Comparison of ENCODE assay signal across 9 mouse cellular contexts in genomic region chr4:150230460-150231407, GRCm38 (mm10). TPM values are rescaled to one million over a fixed set of nuclear protein-coding genes. Genes with fewer than 3 reads are reported as not detected.
A peak's percentile ranks its signal among the peaks of the same experiment; 100 is the strongest.
DNase-seq lines count a peak whose midpoint lies in the region; ATAC-seq and TF ChIP-seq lines count a peak whose summit lies in the region.
"Had no signal": no experiment of that assay in that cellular context is flagged by ENCODE, and none has a peak within 500 bp of the region (broad histone marks: within the 10 kb centered on the region; RNA-seq: fewer than 3 reads in every experiment).

No protein-coding gene starts in this region.

- H3K27ac ChIP-seq in forebrain, embryonic 10.5 days, result peak overlapping the region; percentile 75
- H3K27ac ChIP-seq in forebrain, postnatal 0 days (ENCODE audit: low read depth, low read length), result no peak overlapping the region
- peak overlapping the region; percentile 25; the same call in 1 of the 2 replicates for H3K27ac ChIP-seq in midbrain, embryonic 12.5 days (replicated peaks)
- H3K27ac ChIP-seq in midbrain, embryonic 16.5 days (ENCODE audit: low read length), result no peak overlapping the region
- H3K27ac ChIP-seq in neural tube, embryonic 11.5 days (ENCODE audit: low read depth, low read length), result peak overlapping the region; percentile 58
- H3K27ac ChIP-seq in intestine, embryonic 15.5 days, result no peak overlapping the region

- no peaks in the 10 kb centered on the region for H3K36me3 ChIP-seq in forebrain, embryonic 10.5 days (replicated peaks)
- H3K36me3 ChIP-seq in forebrain, postnatal 0 days (ENCODE audit: insufficient read depth), result no peaks in the 10 kb centered on the region
- H3K36me3 ChIP-seq in midbrain, embryonic 12.5 days, result no peaks in the 10 kb centered on the region
- no peaks in the 10 kb centered on the region for H3K36me3 ChIP-seq in midbrain, embryonic 16.5 days (ENCODE audit: control insufficient read depth, insufficient read depth, low read length)
- no peaks in the 10 kb centered on the region for H3K36me3 ChIP-seq in neural tube, embryonic 11.5 days (ENCODE audit: control insufficient read depth, insufficient read depth, low read length)
- no peaks in the 10 kb centered on the region for H3K36me3 ChIP-seq in intestine, embryonic 15.5 days

- H3K9me3 ChIP-seq in forebrain, embryonic 10.5 days, result no peaks in the 10 kb centered on the region
- H3K9me3 ChIP-seq in forebrain, postnatal 0 days (ENCODE audit: low read length), result no peaks in the 10 kb centered on the region
- no peaks in the 10 kb centered on the region for H3K9me3 ChIP-seq in midbrain, embryonic 12.5 days
- H3K9me3 ChIP-seq in midbrain, embryonic 16.5 days (replicated peaks; ENCODE audit: control insufficient read depth, low read length, poor library complexity, severe bottlenecking), result no peaks in the 10 kb centered on the region
- H3K9me3 ChIP-seq in neural tube, embryonic 11.5 days (ENCODE audit: control insufficient read depth, low read length), result no peaks in the 10 kb centered on the region
- H3K9me3 ChIP-seq in intestine, embryonic 15.5 days, result no peaks in the 10 kb centered on the region

- no peak overlapping the region for H3K4me2 ChIP-seq in forebrain, postnatal 0 days (ENCODE audit: low read depth)
- peak overlapping the region; percentile 2; the same call in 1 of the 2 replicates for H3K4me2 ChIP-seq in midbrain, embryonic 12.5 days (replicated peaks)
- H3K4me2 ChIP-seq in midbrain, embryonic 16.5 days (ENCODE audit: low read length), result no peak overlapping the region
- H3K4me2 ChIP-seq in neural tube, embryonic 11.5 days (ENCODE audit: low read depth), result 0 out of 2 replicates have a peak overlapping the region, but pooled peaks have one; percentile 1
- no peak overlapping the region for H3K4me2 ChIP-seq in intestine, embryonic 15.5 days (replicated peaks)

- ATAC-seq in forebrain, postnatal 0 days, result no peak
- no peak for ATAC-seq in midbrain, embryonic 12.5 days (ENCODE audit: low FRiP score, low read depth)
- ATAC-seq in midbrain, embryonic 16.5 days, result no peak
- no peak for ATAC-seq in neural tube, embryonic 11.5 days (ENCODE audit: insufficient read depth, low FRiP score, low TSS enrichment)
- no peak for ATAC-seq in intestine, embryonic 15.5 days

- peaks cover 73% of the 10 kb centered on the region for H3K4me1 ChIP-seq in forebrain, embryonic 10.5 days
- no peaks in the 10 kb centered on the region for H3K4me1 ChIP-seq in forebrain, postnatal 0 days (ENCODE audit: insufficient read depth)
- H3K4me1 ChIP-seq in midbrain, embryonic 12.5 days, result peaks cover 46% of the 10 kb centered on the region
- H3K4me1 ChIP-seq in midbrain, embryonic 16.5 days (ENCODE audit: control insufficient read depth, insufficient read depth, low read length), result peaks cover 12% of the 10 kb centered on the region
- H3K4me1 ChIP-seq in neural tube, embryonic 11.5 days (ENCODE audit: control insufficient read depth, insufficient read depth, low read length), result peaks cover 32% of the 10 kb centered on the region
- peaks cover 18% of the 10 kb centered on the region for H3K4me1 ChIP-seq in intestine, embryonic 15.5 days (replicated peaks)

- no peak for TF ChIP-seq CTCF in forebrain, postnatal 0 days (IDR thresholded peaks at IDR 0.05; ENCODE audit: low read depth)

- peak; percentile 37 for DNase-seq in forebrain, embryonic 10.5 days (ENCODE audit: extremely low spot score, low spot score)
- DNase-seq in forebrain, postnatal 0 days, result no peak
- peak; percentile 88 to 92 for DNase-seq in kidney, adult 8-10 months
- DNase-seq in neural tube, embryonic 11.5 days (ENCODE audit: low spot score), result no peak
- DNase-seq in spleen, postnatal 4 days (ENCODE audit: low spot score in 2 of 2), result no peak

- peaks cover 24% of the 10 kb centered on the region for H3K27me3 ChIP-seq in forebrain, embryonic 10.5 days (ENCODE audit: poor library complexity, severe bottlenecking)
- H3K27me3 ChIP-seq in forebrain, postnatal 0 days (ENCODE audit: insufficient read depth, low read length), result no peaks in the 10 kb centered on the region
- H3K27me3 ChIP-seq in midbrain, embryonic 12.5 days, result 0 out of 2 replicates have a peak, but pooled peaks cover 13% of the 10 kb centered on the region
- H3K27me3 ChIP-seq in midbrain, embryonic 16.5 days (ENCODE audit: control insufficient read depth, insufficient read depth, low read depth, low read length), result no peaks in the 10 kb centered on the region
- no peaks in the 10 kb centered on the region for H3K27me3 ChIP-seq in neural tube, embryonic 11.5 days (ENCODE audit: control insufficient read depth, insufficient read depth, low read length)
- H3K27me3 ChIP-seq in intestine, embryonic 15.5 days (replicated peaks), result no peaks in the 10 kb centered on the region
- H3K27me3 ChIP-seq: CH12.LX had no signal

- no peak overlapping the region for H3K9ac ChIP-seq in forebrain, postnatal 0 days
- H3K9ac ChIP-seq in midbrain, embryonic 12.5 days (replicated peaks), result no peak overlapping the region
- H3K9ac ChIP-seq in midbrain, embryonic 16.5 days (ENCODE audit: low read depth, low read length), result no peak overlapping the region
- peak overlapping the region; percentile 18; the same call in 1 of the 2 replicates for H3K9ac ChIP-seq in neural tube, embryonic 11.5 days (ENCODE audit: low read length)
- no peak overlapping the region for H3K9ac ChIP-seq in intestine, embryonic 15.5 days

- peak overlapping the region; percentile 15; the same call in 1 of the 2 replicates for H3K4me3 ChIP-seq in forebrain, embryonic 10.5 days
- no peak overlapping the region for H3K4me3 ChIP-seq in forebrain, postnatal 0 days (ENCODE audit: low read depth, low read length)
- no peak overlapping the region for H3K4me3 ChIP-seq in midbrain, embryonic 12.5 days
- no peak overlapping the region for H3K4me3 ChIP-seq in midbrain, embryonic 16.5 days (ENCODE audit: low read depth, low read length)
- H3K4me3 ChIP-seq in neural tube, embryonic 11.5 days (ENCODE audit: low read depth, low read length), result no peak overlapping the region
- no peak overlapping the region for H3K4me3 ChIP-seq in intestine, embryonic 15.5 days (replicated peaks)

- WGBS in forebrain, embryonic 10.5 days, result 5% methylated on average over 21 of the region's 21 CpGs
- 18% methylated on average over 21 of the region's 21 CpGs for WGBS in forebrain, postnatal 0 days
- WGBS in midbrain, embryonic 12.5 days, result 5% methylated on average over 21 of the region's 21 CpGs
- WGBS in midbrain, embryonic 16.5 days, result 7% methylated on average over 21 of the region's 21 CpGs
- 4% methylated on average over 21 of the region's 21 CpGs for WGBS in neural tube, embryonic 11.5 days
- 33% methylated on average over 21 of the region's 21 CpGs for WGBS in intestine, embryonic 15.5 days

RNA-seq across cellular contexts. Expression of gene Eno1, which starts 5.8 kb away (rescaled TPM):
- polyA plus RNA-seq in forebrain, embryonic 10.5 days (2016; fragmentation: Nextera tagmentation; extraction: Ambion mirVana), result 3,430 and 3,707 TPM in 2 replicates
- total RNA-seq in forebrain, postnatal 0 days (2014; rRNA removed), result 283 and 328 TPM in 2 replicates
- 856 and 963 TPM in 2 replicates for polyA plus RNA-seq in forebrain, postnatal 0 days (2015; fragmentation: Nextera tagmentation; extraction: Ambion mirVana)
- 1,057 and 1,083 TPM in 2 replicates for polyA plus RNA-seq in midbrain, embryonic 12.5 days (2016; fragmentation: Nextera tagmentation; extraction: Ambion mirVana)
- polyA plus RNA-seq in midbrain, embryonic 16.5 days (2015; fragmentation: Nextera tagmentation; extraction: Ambion mirVana), result 1,096 and 1,142 TPM in 2 replicates
- 1,923 and 1,983 TPM in 2 replicates for polyA plus RNA-seq in neural tube, embryonic 11.5 days (2014; fragmentation: Nextera tagmentation; extraction: Ambion mirVana)
- 1,894 and 1,951 TPM in 2 replicates for polyA plus RNA-seq in intestine, embryonic 15.5 days (2015; fragmentation: Nextera tagmentation; extraction: Ambion mirVana)

RNA-seq across cellular contexts. Expression of gene Car6, which starts 29.6 kb away (rescaled TPM):
- 0.22 TPM in 1 of 2 replicates, not detected in the other for polyA plus RNA-seq in forebrain, embryonic 10.5 days (2016; fragmentation: Nextera tagmentation; extraction: Ambion mirVana)
- total RNA-seq in forebrain, postnatal 0 days (2014; rRNA removed), result not detected in 2 replicates
- polyA plus RNA-seq in forebrain, postnatal 0 days (2015; fragmentation: Nextera tagmentation; extraction: Ambion mirVana), result not detected in 2 replicates
- not detected in 2 replicates for polyA plus RNA-seq in midbrain, embryonic 12.5 days (2016; fragmentation: Nextera tagmentation; extraction: Ambion mirVana)
- polyA plus RNA-seq in midbrain, embryonic 16.5 days (2015; fragmentation: Nextera tagmentation; extraction: Ambion mirVana), result not detected in 2 replicates
- 0.39 TPM in 1 of 2 replicates, not detected in the other for polyA plus RNA-seq in neural tube, embryonic 11.5 days (2014; fragmentation: Nextera tagmentation; extraction: Ambion mirVana)
- not detected in 2 replicates for polyA plus RNA-seq in intestine, embryonic 15.5 days (2015; fragmentation: Nextera tagmentation; extraction: Ambion mirVana)
- total RNA-seq: CH12.LX had no signal

RNA-seq across cellular contexts. Expression of gene Rere, which starts 50.7 kb away (rescaled TPM):
- polyA plus RNA-seq in forebrain, embryonic 10.5 days (2016; fragmentation: Nextera tagmentation; extraction: Ambion mirVana), result 26.8 and 31.1 TPM in 2 replicates
- 30.5 and 31.3 TPM in 2 replicates for total RNA-seq in forebrain, postnatal 0 days (2014; rRNA removed)
- polyA plus RNA-seq in forebrain, postnatal 0 days (2015; fragmentation: Nextera tagmentation; extraction: Ambion mirVana), result 14.8 and 18.9 TPM in 2 replicates
- polyA plus RNA-seq in midbrain, embryonic 12.5 days (2016; fragmentation: Nextera tagmentation; extraction: Ambion mirVana), result 50.7 and 59.1 TPM in 2 replicates
- 29.0 and 31.2 TPM in 2 replicates for polyA plus RNA-seq in midbrain, embryonic 16.5 days (2015; fragmentation: Nextera tagmentation; extraction: Ambion mirVana)
- polyA plus RNA-seq in neural tube, embryonic 11.5 days (2014; fragmentation: Nextera tagmentation; extraction: Ambion mirVana), result 51.5 and 52.0 TPM in 2 replicates
- 25.6 and 28.4 TPM in 2 replicates for polyA plus RNA-seq in intestine, embryonic 15.5 days (2015; fragmentation: Nextera tagmentation; extraction: Ambion mirVana)

Comparison
In these comparisons a context has a peak if more than half of its experiments do, and no peak if none do; other contexts are left out.
1. DNase-seq: peak in forebrain, embryonic 10.5 days (single experiment) and kidney, adult 8-10 months (2 of 2); none in forebrain, postnatal 0 days (single experiment), neural tube, embryonic 11.5 days (single experiment) and spleen, postnatal 4 days (0 of 2).
2. H3K27ac ChIP-seq: peak in forebrain, embryonic 10.5 days (single experiment), midbrain, embryonic 12.5 days (single experiment) and neural tube, embryonic 11.5 days (single experiment); none in forebrain, postnatal 0 days (single experiment), midbrain, embryonic 16.5 days (single experiment) and intestine, embryonic 15.5 days (single experiment).
3. H3K4me2 ChIP-seq: peak in midbrain, embryonic 12.5 days (single experiment) and neural tube, embryonic 11.5 days (single experiment); none in forebrain, postnatal 0 days (single experiment), midbrain, embryonic 16.5 days (single experiment) and intestine, embryonic 15.5 days (single experiment).